Mouse (Mus musculus) heart, embryonic 11.5 days (tissue): ENCODE data around the gene Tff1. TPM values are rescaled to one million over a fixed set of nuclear protein-coding genes. Genes with fewer than 3 reads are reported as not detected.

Experiments
- ATAC-seq: fragments of 200-750 bp; cut with Nextera tagmentation; replicated peaks from 2 replicates; pipeline ENCODE4 v1.8.0; 2017; ENCODE audit warnings: moderate library complexity; ENCODE audit not compliant: insufficient number of reproducible peaks, low FRiP score, low TSS enrichment
- H3K27ac ChIP-seq: fragments of 300-500 bp; sonication (generic); 2 replicates; pipeline ENCODE4 v1.5.1; 2014; ENCODE audit warnings: mild to moderate bottlenecking, low read depth, low read length
- H3K27me3 ChIP-seq: fragments of 300-500 bp; sonication (generic); 2 replicates; pipeline ENCODE4 v1.6.1; 2014; ENCODE audit warnings: mild to moderate bottlenecking, low read length, mixed read lengths; ENCODE audit not compliant: control insufficient read depth, insufficient read depth
- H3K36me3 ChIP-seq: fragments of 300-500 bp; sonication (generic); 2 replicates; pipeline ENCODE4 v1.6.1; 2014; ENCODE audit warnings: mild to moderate bottlenecking, low read length, moderate library complexity, mixed read lengths; ENCODE audit not compliant: control insufficient read depth, insufficient read depth
- H3K4me1 ChIP-seq: fragments of 300-500 bp; sonication (generic); 2 replicates; pipeline ENCODE4 v1.6.1; 2014; ENCODE audit warnings: low read length; ENCODE audit not compliant: control insufficient read depth, insufficient read depth
- H3K4me2 ChIP-seq: fragments of 300-500 bp; sonication (generic); 2 replicates; pipeline ENCODE4 v1.6.1; 2014; ENCODE audit warnings: mild to moderate bottlenecking, moderate library complexity
- H3K4me3 ChIP-seq: fragments of 300-500 bp; sonication (generic); 2 replicates; pipeline ENCODE4 v1.5.1; 2014; ENCODE audit warnings: low read depth, low read length
- H3K9ac ChIP-seq: fragments of 300-500 bp; sonication (generic); 2 replicates; pipeline ENCODE4 v1.6.1; 2014; ENCODE audit warnings: mild to moderate bottlenecking, low read depth, low read length, moderate library complexity
- H3K9me3 ChIP-seq: fragments of 300-500 bp; sonication (generic); replicated peaks from 2 replicates; pipeline ENCODE4 v1.6.1; 2016; ENCODE audit warnings: low read length; ENCODE audit not compliant: control insufficient read depth
- WGBS: fragments of 180-500 bp; shearing (Covaris S2); extraction: QIAGEN DNeasy Blood & Tissue Kit; methylation state at CpG from one replicate; pipeline ENCODE4 v1.1.7; 2014; ENCODE audit not compliant: insufficient replicate concordance; 5-methylcytosine and 5-hydroxymethylcytosine counted together
- polyA plus RNA-seq: library from polyadenylated mRNA; unstranded; fragments of >200 nt; fragmentation: Nextera tagmentation; extraction: Ambion mirVana; gene quantifications from 2 replicates; pipeline ENCODE4 v1.2.1, GENCODE M21; 2014

Gene Tff1
- polyA plus RNA-seq, 1 experiment from 2014 or later, result 0.31 TPM

- Histone ChIP-seq H3K9me3 (no peaks in the 10 kb centered on the region), H3K4me1 (no peaks in the 10 kb centered on the region), H3K36me3 (no peaks in the 10 kb centered on the region), H3K9ac (no peak overlapping the region), H3K27ac (no peak overlapping the region), H3K4me3 (no peak overlapping the region), H3K27me3 (no peaks in the 10 kb centered on the region), H3K4me2 (no peak overlapping the region)
- WGBS, result 79% methylated on average over 9 of the region's 9 CpGs
- no peak for ATAC-seq
Observed at GRCm38 (mm10) chr17:31145998-31146397, 19.1 kb downstream of the Tff1 start.

DNA sequence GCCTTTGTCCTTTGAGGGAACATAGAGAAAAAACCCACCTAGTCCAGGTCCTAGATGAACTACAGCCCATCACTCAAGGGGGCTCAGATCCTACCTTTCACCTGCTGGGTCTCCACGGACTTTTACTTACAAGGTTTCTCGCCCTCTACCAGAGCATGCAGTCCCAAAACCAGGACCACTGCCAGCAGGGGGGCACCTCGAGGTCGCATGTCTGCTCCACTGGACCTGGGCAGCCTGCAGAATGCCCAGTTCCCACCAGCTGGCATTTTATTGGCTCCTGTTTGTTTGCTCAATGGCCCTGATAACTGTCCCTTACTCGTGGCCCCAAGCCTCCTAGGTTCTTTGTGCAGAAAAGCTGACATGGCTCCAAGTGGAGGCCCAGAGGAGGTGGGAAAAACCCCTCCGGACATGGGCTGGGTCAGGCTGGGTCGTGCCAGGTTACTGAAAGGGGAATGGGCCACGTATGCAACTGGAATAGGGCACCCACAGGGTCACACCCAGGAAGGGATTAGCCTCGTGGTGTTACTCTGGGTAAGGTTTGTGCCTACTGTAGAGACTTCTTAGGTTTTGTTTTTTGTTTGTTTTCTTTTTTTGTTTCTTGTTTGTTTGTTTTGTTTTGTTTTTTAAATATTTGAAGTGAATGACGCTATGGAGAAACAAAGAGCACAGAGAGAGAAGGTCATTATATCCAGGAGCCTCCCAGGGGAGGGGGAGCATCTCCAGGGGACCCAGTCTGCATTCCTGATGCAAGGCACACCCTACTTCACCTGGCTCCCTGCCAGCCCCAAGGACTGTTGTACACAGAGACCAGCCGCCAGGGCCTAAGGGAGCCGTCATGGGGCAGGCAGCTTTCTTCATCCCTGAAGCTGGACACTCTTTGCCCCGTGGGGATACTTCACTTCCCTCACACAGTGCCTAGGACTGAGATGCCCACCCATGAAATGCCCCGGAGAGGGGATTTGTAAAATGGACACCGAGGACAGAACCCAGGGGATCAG is 20.7 kb downstream of the Tff1 start, which contains the start of gene Tff2:
Gene Tff2, minus strand, starts transcription at position 243 of the 998 bp plus-strand sequence.
- H3K9ac ChIP-seq, result no peak within 1 kb of the TSS
- H3K27ac ChIP-seq, result no peak within 1 kb of the TSS
- H3K27me3 ChIP-seq, result no peaks in the 10 kb centered on the region
- no peak for ATAC-seq
- no peaks in the 10 kb centered on the region for H3K9me3 ChIP-seq
- 63% methylated on average over 15 of the region's 15 CpGs for WGBS
- H3K4me1 ChIP-seq, result no peaks in the 10 kb centered on the region
- no peak within 1 kb of the TSS for H3K4me3 ChIP-seq
- no peak within 1 kb of the TSS for H3K4me2 ChIP-seq
- no peaks in the 10 kb centered on the region for H3K36me3 ChIP-seq

- 83% methylated on average over 7 of the region's 7 CpGs for WGBS
Observed at GRCm38 (mm10) chr17:31142116-31142515, 23.0 kb downstream of the Tff1 start.

GRCm38 (mm10) chr17:31138398-31138797 is 26.7 kb downstream of the Tff1 start:
- no peak overlapping the region for H3K4me2 ChIP-seq
- 16% methylated on average over 5 of the region's 5 CpGs for WGBS
- ATAC-seq, result no peak
- no peaks in the 10 kb centered on the region for H3K9me3 ChIP-seq
- H3K27ac ChIP-seq, result no peak overlapping the region
- H3K27me3 ChIP-seq, result no peaks in the 10 kb centered on the region
- no peaks in the 10 kb centered on the region for H3K36me3 ChIP-seq
- H3K9ac ChIP-seq, result no peak overlapping the region
- H3K4me1 ChIP-seq, result no peaks in the 10 kb centered on the region
- no peak overlapping the region for H3K4me3 ChIP-seq

More at GRCm38 (mm10) chr17:31142116-31142515, 23.0 kb downstream of the Tff1 start:
- ATAC-seq, result no peak
- H3K9ac ChIP-seq, result no peak overlapping the region
- H3K9me3 ChIP-seq, result no peaks in the 10 kb centered on the region
- H3K36me3 ChIP-seq, result no peaks in the 10 kb centered on the region
- H3K4me3 ChIP-seq, result no peak overlapping the region
- no peaks in the 10 kb centered on the region for H3K27me3 ChIP-seq
- no peaks in the 10 kb centered on the region for H3K4me1 ChIP-seq
- no peak overlapping the region for H3K27ac ChIP-seq
- H3K4me2 ChIP-seq, result no peak overlapping the region

DNA sequence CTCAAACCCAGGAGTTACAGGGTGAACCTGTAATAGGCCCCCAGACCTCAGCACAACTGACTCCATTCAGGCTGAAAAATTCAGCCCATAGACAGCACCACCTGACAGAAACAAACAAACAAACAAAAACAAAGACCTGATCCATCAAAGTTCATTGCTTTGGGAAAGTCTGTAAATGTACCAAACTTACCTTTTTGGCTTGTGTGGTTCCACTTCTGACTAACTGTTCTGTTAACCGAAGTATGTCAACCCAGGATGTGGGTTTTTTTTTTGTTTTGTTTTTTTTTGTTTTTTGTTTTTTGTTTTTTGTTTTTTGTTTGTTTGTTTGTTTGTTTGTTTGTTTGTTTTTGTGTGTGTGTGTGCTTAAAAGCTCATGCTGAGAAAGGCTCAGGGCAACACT is 28.3 kb downstream of the Tff1 start:
- Histone ChIP-seq H3K27me3 (no peaks in the 10 kb centered on the region), H3K9me3 (no peaks in the 10 kb centered on the region), H3K4me3 (no peak overlapping the region), H3K4me1 (no peaks in the 10 kb centered on the region), H3K36me3 (no peaks in the 10 kb centered on the region), H3K4me2 (no peak overlapping the region), H3K9ac (no peak overlapping the region), H3K27ac (no peak overlapping the region)
- no peak for ATAC-seq
- 80% methylated on average over 1 of the region's 1 CpGs for WGBS

- WGBS, result 50% methylated on average over 3 of the region's 3 CpGs
Observed at GRCm38 (mm10) chr17:31136291-31136690, 28.8 kb downstream of the Tff1 start.

GRCm38 (mm10) chr17:31134913-31135312 is 30.2 kb downstream of the Tff1 start:
- no peaks in the 10 kb centered on the region for H3K36me3 ChIP-seq
- 65% methylated on average over 6 of the region's 6 CpGs for WGBS
- H3K4me1 ChIP-seq, result no peaks in the 10 kb centered on the region
- H3K27ac ChIP-seq, result no peak overlapping the region
- H3K9me3 ChIP-seq, result no peaks in the 10 kb centered on the region
- H3K9ac ChIP-seq, result no peak overlapping the region
- no peaks in the 10 kb centered on the region for H3K27me3 ChIP-seq
- H3K4me3 ChIP-seq, result no peak overlapping the region
- no peak for ATAC-seq
- no peak overlapping the region for H3K4me2 ChIP-seq

More at GRCm38 (mm10) chr17:31136291-31136690, 28.8 kb downstream of the Tff1 start:
- no peaks in the 10 kb centered on the region for H3K4me1 ChIP-seq
- ATAC-seq, result no peak
- no peak overlapping the region for H3K27ac ChIP-seq
- H3K27me3 ChIP-seq, result no peaks in the 10 kb centered on the region
- H3K36me3 ChIP-seq, result no peaks in the 10 kb centered on the region
- H3K9ac ChIP-seq, result no peak overlapping the region
- H3K9me3 ChIP-seq, result no peaks in the 10 kb centered on the region
- H3K4me3 ChIP-seq, result no peak overlapping the region
- H3K4me2 ChIP-seq, result no peak overlapping the region

DNA sequence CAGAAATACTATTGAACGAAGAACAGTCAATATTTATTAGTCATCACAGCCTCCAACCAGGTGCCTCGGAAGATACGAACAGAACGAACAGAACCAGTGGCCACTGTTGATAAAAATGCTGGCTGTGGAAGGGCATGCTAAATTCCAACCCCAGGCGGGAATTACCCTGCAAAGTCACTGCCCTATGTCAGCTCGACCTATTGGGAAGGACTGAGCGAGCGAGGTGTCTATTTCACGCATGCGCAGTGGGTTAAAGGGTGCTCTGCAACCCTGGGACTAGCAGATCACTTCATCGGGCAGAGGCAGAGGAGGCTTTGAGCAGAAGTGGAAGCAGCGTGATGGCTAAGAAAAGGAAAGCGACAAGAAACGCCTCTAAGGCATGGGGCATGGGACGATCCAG is 31.3 kb downstream of the Tff1 start:
- ATAC-seq, result no peak
- 66% methylated on average over 15 of the region's 15 CpGs for WGBS
- Histone ChIP-seq H3K4me1 (no peaks in the 10 kb centered on the region), H3K36me3 (no peaks in the 10 kb centered on the region), H3K27ac (no peak overlapping the region), H3K4me2 (no peak overlapping the region), H3K4me3 (no peak overlapping the region), H3K9ac (no peak overlapping the region), H3K27me3 (no peaks in the 10 kb centered on the region), H3K9me3 (no peaks in the 10 kb centered on the region)
